Comparison of ENCODE assay signal across 8 mouse cellular contexts in the genomic region with DNA sequence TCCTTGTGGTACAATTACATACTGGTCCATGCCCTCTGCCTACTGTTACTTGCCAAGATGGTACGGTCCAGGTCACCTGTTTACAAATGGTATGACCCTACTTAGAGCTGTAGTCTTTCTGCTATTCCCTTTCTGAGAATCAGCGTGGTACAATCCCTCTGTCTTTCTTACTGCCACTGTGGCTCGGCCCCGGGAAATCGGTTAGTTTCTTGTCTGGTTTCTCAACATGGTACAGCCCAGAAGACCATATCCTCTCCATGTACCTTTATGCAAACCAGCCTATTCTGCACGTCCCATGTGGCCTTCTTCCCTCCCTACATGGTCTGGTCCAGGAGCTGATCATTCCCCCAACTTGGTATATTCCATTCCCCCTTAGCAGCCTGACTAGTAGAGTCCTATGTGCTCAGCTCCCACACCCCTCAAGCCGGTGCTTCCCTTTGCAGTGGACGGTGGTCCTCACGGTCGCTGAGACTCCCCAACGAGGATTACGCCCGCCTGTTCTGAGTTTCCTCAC. TPM values are rescaled to one million over a fixed set of nuclear protein-coding genes. Genes with fewer than 3 reads are reported as not detected.
DNase-seq lines count a peak whose midpoint lies in the region; ATAC-seq and TF ChIP-seq lines count a peak whose summit lies in the region.

No protein-coding gene starts in this region.

- peak overlapping the region; percentile 35 for H3ac ChIP-seq in C2C12 (ENCODE audit: control insufficient read depth, insufficient read length, low read depth)

- no peaks in the 10 kb centered on the region for H3K9me3 ChIP-seq in embryonic facial prominence, embryonic 13.5 days
- no peaks in the 10 kb centered on the region for H3K9me3 ChIP-seq in heart, embryonic 12.5 days (replicated peaks)
- H3K9me3 ChIP-seq in kidney, embryonic 15.5 days (replicated peaks), result no peaks in the 10 kb centered on the region

- no peak overlapping the region for H3K4me3 ChIP-seq in C2C12 (ENCODE audit: insufficient read depth, poor library complexity, severe bottlenecking)
- H3K4me3 ChIP-seq in embryonic facial prominence, embryonic 13.5 days, result peak overlapping the region; percentile 71
- peak overlapping the region; percentile 69 for H3K4me3 ChIP-seq in heart, embryonic 12.5 days
- H3K4me3 ChIP-seq in kidney, embryonic 15.5 days (replicated peaks), result peak overlapping the region; percentile 56
- H3K4me3 ChIP-seq in liver, adult 2 months (ENCODE audit: insufficient read depth, low read depth, low read length), result peak overlapping the region; percentile 64
- peak overlapping the region; percentile 24 for H3K4me3 ChIP-seq in thymus, adult 2 months (ENCODE audit: control insufficient read depth, insufficient read depth, low read length)

- peaks cover 15% of the 10 kb centered on the region for H3K27me3 ChIP-seq in C2C12 (ENCODE audit: control insufficient read depth, insufficient read depth, insufficient read length)
- peaks cover 16% of the 10 kb centered on the region for H3K27me3 ChIP-seq in embryonic facial prominence, embryonic 13.5 days
- peaks cover 22% of the 10 kb centered on the region for H3K27me3 ChIP-seq in heart, embryonic 12.5 days (replicated peaks)
- peaks cover 16% of the 10 kb centered on the region for H3K27me3 ChIP-seq in kidney, embryonic 15.5 days
- H3K27me3 ChIP-seq in liver, adult 2 months (ENCODE audit: control insufficient read depth, insufficient read depth, low read length), result peaks cover 7% of the 10 kb centered on the region; the same call in 1 of the 2 replicates
- peaks cover 16% of the 10 kb centered on the region; the same call in 1 of the 2 replicates for H3K27me3 ChIP-seq in thymus, adult 2 months (ENCODE audit: control insufficient read depth, insufficient read depth, low read length)

- TF ChIP-seq POLR2A in liver, adult 2 months (IDR thresholded peaks at IDR 0.05; ENCODE audit: extremely low read depth, insufficient read depth, low read length), result peak; percentile 49; the same call in 1 of the 2 replicates
- no peak for TF ChIP-seq POLR2A in thymus, adult 2 months (IDR thresholded peaks at IDR 0.05; ENCODE audit: control insufficient read depth, extremely low read depth, insufficient read depth, low read length, poor library complexity)

- H3K36me3 ChIP-seq in C2C12 (ENCODE audit: control insufficient read depth, insufficient read depth), result no peaks in the 10 kb centered on the region
- peaks cover 2% of the 10 kb centered on the region; the same call in 1 of the 2 replicates for H3K36me3 ChIP-seq in embryonic facial prominence, embryonic 13.5 days
- H3K36me3 ChIP-seq in heart, embryonic 12.5 days, result no peaks in the 10 kb centered on the region
- no peaks in the 10 kb centered on the region for H3K36me3 ChIP-seq in kidney, embryonic 15.5 days
- peaks cover 6% of the 10 kb centered on the region for H3K36me3 ChIP-seq in liver, adult 2 months (ENCODE audit: control insufficient read depth, insufficient read depth, low read length)
- H3K36me3 ChIP-seq in thymus, adult 2 months (ENCODE audit: control insufficient read depth, insufficient read depth, low read length), result no peaks in the 10 kb centered on the region

- TF ChIP-seq CTCF in C2C12 (IDR thresholded peaks at IDR 0.05; ENCODE audit: control insufficient read depth, insufficient read depth, insufficient read length), result no peak
- no peak for TF ChIP-seq CTCF in liver, adult 2 months (IDR thresholded peaks at IDR 0.05; ENCODE audit: low read depth, low read length)
- no peak for TF ChIP-seq CTCF in thymus, adult 2 months (IDR thresholded peaks at IDR 0.05; ENCODE audit: borderline replicate concordance, control insufficient read depth, extremely low read depth, insufficient read depth, low read length, poor library complexity)

- H3K27ac ChIP-seq in embryonic facial prominence, embryonic 13.5 days, result peak overlapping the region; percentile 88
- peak overlapping the region; percentile 73 for H3K27ac ChIP-seq in heart, embryonic 12.5 days (ENCODE audit: poor library complexity, severe bottlenecking)
- peak overlapping the region; percentile 96 for H3K27ac ChIP-seq in kidney, embryonic 15.5 days
- H3K27ac ChIP-seq in liver, adult 2 months (replicated peaks; ENCODE audit: insufficient read depth, low read depth, low read length), result peak overlapping the region; percentile 94
- H3K27ac ChIP-seq in thymus, adult 2 months (ENCODE audit: control insufficient read depth, insufficient read depth, low read length), result peak overlapping the region; percentile 55

- peak overlapping the region; percentile 61 for H3K9ac ChIP-seq in embryonic facial prominence, embryonic 13.5 days
- peak overlapping the region; percentile 66 for H3K9ac ChIP-seq in heart, embryonic 12.5 days
- peak overlapping the region; percentile 40 for H3K9ac ChIP-seq in kidney, embryonic 15.5 days
- peak overlapping the region; percentile 79 for H3K9ac ChIP-seq in liver, adult 2 months (ENCODE audit: low read depth, low read length)

- no peaks in the 10 kb centered on the region for H3K79me3 ChIP-seq in C2C12 (ENCODE audit: low read depth)

- peak; percentile 70 for DNase-seq in adrenal gland, postnatal 10 days
- peak; percentile 81 for DNase-seq in liver, adult 2 months (ENCODE audit: extremely low read depth, low read depth, low spot score)
- peak; percentile 70 for DNase-seq in neural tube, embryonic 10.5 days (ENCODE audit: extremely low spot score, low spot score)
- peak; percentile 44 for DNase-seq in thymus, adult 2 months

- H3K4me1 ChIP-seq in embryonic facial prominence, embryonic 13.5 days, result peaks cover 74% of the 10 kb centered on the region
- peaks cover 66% of the 10 kb centered on the region for H3K4me1 ChIP-seq in heart, embryonic 12.5 days (replicated peaks)
- H3K4me1 ChIP-seq in kidney, embryonic 15.5 days, result peaks cover 79% of the 10 kb centered on the region
- peaks cover 21% of the 10 kb centered on the region for H3K4me1 ChIP-seq in liver, adult 2 months (ENCODE audit: control insufficient read depth, insufficient read depth, low read length)
- H3K4me1 ChIP-seq in thymus, adult 2 months (replicated peaks; ENCODE audit: control insufficient read depth, insufficient read depth, low read length), result peaks cover 53% of the 10 kb centered on the region

- no peaks in the 10 kb centered on the region for H3K79me2 ChIP-seq in C2C12 (ENCODE audit: control insufficient read depth, insufficient read depth)
- H3K79me2 ChIP-seq in liver, adult 2 months (ENCODE audit: control insufficient read depth, insufficient read depth, low read length), result no peaks in the 10 kb centered on the region; the same call in 1 of the 2 replicates

- under 1% methylated on average over 13 of the region's 13 CpGs for WGBS in embryonic facial prominence, embryonic 13.5 days
- WGBS in heart, embryonic 12.5 days, result under 1% methylated on average over 13 of the region's 13 CpGs
- under 1% methylated on average over 13 of the region's 13 CpGs for WGBS in kidney, embryonic 15.5 days
- under 1% methylated on average over 13 of the region's 13 CpGs for WGBS in liver, adult 2 months
- under 1% methylated on average over 13 of the region's 13 CpGs for WGBS in thymus, adult 2 months

- H3K4me2 ChIP-seq in embryonic facial prominence, embryonic 13.5 days, result peak overlapping the region; percentile 97
- peak overlapping the region; percentile 95 for H3K4me2 ChIP-seq in heart, embryonic 12.5 days
- H3K4me2 ChIP-seq in kidney, embryonic 15.5 days, result peak overlapping the region; percentile 98

- ATAC-seq in embryonic facial prominence, embryonic 13.5 days (ENCODE audit: insufficient number of reproducible peaks, insufficient read depth, low FRiP score, low TSS enrichment, low read depth), result no peak
- ATAC-seq in heart, embryonic 12.5 days (ENCODE audit: insufficient number of reproducible peaks, low FRiP score), result peak; percentile 28; the same call in 1 of the 2 replicates
- ATAC-seq in kidney, embryonic 15.5 days (replicated peaks; ENCODE audit: low FRiP score), result peak; percentile 30; the same call in 1 of the 2 replicates

RNA-seq across cellular contexts. Expression of a gene that starts 0.8 kb away (rescaled TPM):
- polyA plus RNA-seq in C2C12 (2012; fragmentation: generic; extraction: Trizol), result 5.6 TPM
- 10 to 100 TPM; 21.4 to 62.3 TPM for total RNA-seq in adrenal gland, postnatal 10 days (2021)
- 7.8 and 10.2 TPM in 2 replicates for polyA plus RNA-seq in embryonic facial prominence, embryonic 13.5 days (2015; fragmentation: Nextera tagmentation; extraction: Ambion mirVana)
- 4.1 and 5.3 TPM in 2 replicates for polyA plus RNA-seq in heart, embryonic 12.5 days (2016; fragmentation: Nextera tagmentation; extraction: Ambion mirVana)
- polyA plus RNA-seq in kidney, embryonic 15.5 days (2015; fragmentation: Nextera tagmentation; extraction: Ambion mirVana), result 3.7 and 4.7 TPM in 2 replicates
- total RNA-seq in liver, adult 2 months (2014; rRNA removed), result 93.0 and 110 TPM in 2 replicates
- 8.6 and 17.0 TPM in 2 replicates for polyA plus RNA-seq in liver, adult 2 months (2012; rRNA removed)
- 28.2 and 31.3 TPM in 2 replicates for polyA plus RNA-seq in thymus, adult 2 months (2012; rRNA removed)

RNA-seq across cellular contexts. Expression of a gene that starts 4.5 kb away (rescaled TPM):
- 0.44 TPM for polyA plus RNA-seq in C2C12 (2012; fragmentation: generic; extraction: Trizol)
- total RNA-seq in adrenal gland, postnatal 10 days (2021), result 10 to 100 TPM in 1 of 2 experiments, 1 to 10 TPM in 1; 7.6 to 14.5 TPM
- 15.2 and 17.3 TPM in 2 replicates for polyA plus RNA-seq in embryonic facial prominence, embryonic 13.5 days (2015; fragmentation: Nextera tagmentation; extraction: Ambion mirVana)
- 5.4 and 5.8 TPM in 2 replicates for polyA plus RNA-seq in heart, embryonic 12.5 days (2016; fragmentation: Nextera tagmentation; extraction: Ambion mirVana)
- 8.6 and 8.8 TPM in 2 replicates for polyA plus RNA-seq in kidney, embryonic 15.5 days (2015; fragmentation: Nextera tagmentation; extraction: Ambion mirVana)
- 0.09 and 0.13 TPM in 2 replicates for total RNA-seq in liver, adult 2 months (2014; rRNA removed)
- 0.59 and 1.6 TPM in 2 replicates for polyA plus RNA-seq in liver, adult 2 months (2012; rRNA removed)
- 2.2 and 2.7 TPM in 2 replicates for polyA plus RNA-seq in thymus, adult 2 months (2012; rRNA removed)

RNA-seq across cellular contexts. Expression of a gene that starts 9.9 kb away (rescaled TPM):
- polyA plus RNA-seq in C2C12 (2012; fragmentation: generic; extraction: Trizol), result 0.18 TPM
- under 1 TPM; 0.21 to 0.30 TPM for total RNA-seq in adrenal gland, postnatal 10 days (2021)
- polyA plus RNA-seq in embryonic facial prominence, embryonic 13.5 days (2015; fragmentation: Nextera tagmentation; extraction: Ambion mirVana), result 6.3 and 6.8 TPM in 2 replicates
- polyA plus RNA-seq in heart, embryonic 12.5 days (2016; fragmentation: Nextera tagmentation; extraction: Ambion mirVana), result 0.18 and 0.49 TPM in 2 replicates
- polyA plus RNA-seq in kidney, embryonic 15.5 days (2015; fragmentation: Nextera tagmentation; extraction: Ambion mirVana), result 0.19 and 0.29 TPM in 2 replicates
- total RNA-seq in liver, adult 2 months (2014; rRNA removed), result not detected in 2 replicates
- not detected in 2 replicates for polyA plus RNA-seq in liver, adult 2 months (2012; rRNA removed)
- polyA plus RNA-seq in thymus, adult 2 months (2012; rRNA removed), result 1.6 and 1.9 TPM in 2 replicates

RNA-seq across cellular contexts. Expression of a gene that starts 11.2 kb away (rescaled TPM):
- 4,453 TPM for polyA plus RNA-seq in C2C12 (2012; fragmentation: generic; extraction: Trizol)
- total RNA-seq in adrenal gland, postnatal 10 days (2021), result 1,000 to 10,000 TPM; 1,029 to 1,042 TPM
- polyA plus RNA-seq in embryonic facial prominence, embryonic 13.5 days (2015; fragmentation: Nextera tagmentation; extraction: Ambion mirVana), result 936 and 1,128 TPM in 2 replicates
- 603 and 625 TPM in 2 replicates for polyA plus RNA-seq in heart, embryonic 12.5 days (2016; fragmentation: Nextera tagmentation; extraction: Ambion mirVana)
- polyA plus RNA-seq in kidney, embryonic 15.5 days (2015; fragmentation: Nextera tagmentation; extraction: Ambion mirVana), result 1,132 and 1,166 TPM in 2 replicates
- total RNA-seq in liver, adult 2 months (2014; rRNA removed), result 436 and 542 TPM in 2 replicates
- 366 and 534 TPM in 2 replicates for polyA plus RNA-seq in liver, adult 2 months (2012; rRNA removed)
- 2,384 and 2,707 TPM in 2 replicates for polyA plus RNA-seq in thymus, adult 2 months (2012; rRNA removed)

RNA-seq across cellular contexts. Expression of a gene that starts 13.7 kb away (rescaled TPM):
- 16.9 TPM for polyA plus RNA-seq in C2C12 (2012; fragmentation: generic; extraction: Trizol)
- total RNA-seq in adrenal gland, postnatal 10 days (2021), result 10 to 100 TPM; 28.0 to 28.8 TPM
- 34.4 and 34.9 TPM in 2 replicates for polyA plus RNA-seq in embryonic facial prominence, embryonic 13.5 days (2015; fragmentation: Nextera tagmentation; extraction: Ambion mirVana)
- polyA plus RNA-seq in heart, embryonic 12.5 days (2016; fragmentation: Nextera tagmentation; extraction: Ambion mirVana), result 18.5 and 20.0 TPM in 2 replicates
- polyA plus RNA-seq in kidney, embryonic 15.5 days (2015; fragmentation: Nextera tagmentation; extraction: Ambion mirVana), result 28.1 and 33.7 TPM in 2 replicates
- total RNA-seq in liver, adult 2 months (2014; rRNA removed), result 13.4 and 15.2 TPM in 2 replicates
- polyA plus RNA-seq in liver, adult 2 months (2012; rRNA removed), result 62.9 and 80.1 TPM in 2 replicates
- 87.4 and 88.1 TPM in 2 replicates for polyA plus RNA-seq in thymus, adult 2 months (2012; rRNA removed)
